Mouse (Mus musculus) megakaryocyte, adult 5-6 weeks (primary cell): ENCODE data around the gene Rtbdn. TPM values are rescaled to one million over a fixed set of nuclear protein-coding genes. Genes with fewer than 3 reads are reported as not detected.
"Not testable (repeated sequence)": the region's sequence is repeated elsewhere in the genome, so short reads cannot be mapped to it uniquely, and the experiment has no call there.

Source experiments
- ATAC-seq: 2 replicates; pipeline ENCODE4 v1.8.0; 2016; ENCODE audit warnings: mild to moderate bottlenecking, inconsistent platforms; ENCODE audit not compliant: poor library complexity, severe bottlenecking
- total RNA-seq, 2 experiments: library from RNA; stranded (forward) in 1 of 2; stranded (reverse) in 1 of 2; fragments of 153-499, 151-499 nt in 1 of 2; fragments of 221-1000, 200-1000 nt in 1 of 2; gene quantifications; 2 replicates each; pipeline versions ENCODE4 v1.2.3 to v1.2.4; 2015 to 2017

Gene Rtbdn
- not detected in 2 replicates for total RNA-seq (2015)
- not detected in 2 replicates for total RNA-seq (2017)

DNA sequence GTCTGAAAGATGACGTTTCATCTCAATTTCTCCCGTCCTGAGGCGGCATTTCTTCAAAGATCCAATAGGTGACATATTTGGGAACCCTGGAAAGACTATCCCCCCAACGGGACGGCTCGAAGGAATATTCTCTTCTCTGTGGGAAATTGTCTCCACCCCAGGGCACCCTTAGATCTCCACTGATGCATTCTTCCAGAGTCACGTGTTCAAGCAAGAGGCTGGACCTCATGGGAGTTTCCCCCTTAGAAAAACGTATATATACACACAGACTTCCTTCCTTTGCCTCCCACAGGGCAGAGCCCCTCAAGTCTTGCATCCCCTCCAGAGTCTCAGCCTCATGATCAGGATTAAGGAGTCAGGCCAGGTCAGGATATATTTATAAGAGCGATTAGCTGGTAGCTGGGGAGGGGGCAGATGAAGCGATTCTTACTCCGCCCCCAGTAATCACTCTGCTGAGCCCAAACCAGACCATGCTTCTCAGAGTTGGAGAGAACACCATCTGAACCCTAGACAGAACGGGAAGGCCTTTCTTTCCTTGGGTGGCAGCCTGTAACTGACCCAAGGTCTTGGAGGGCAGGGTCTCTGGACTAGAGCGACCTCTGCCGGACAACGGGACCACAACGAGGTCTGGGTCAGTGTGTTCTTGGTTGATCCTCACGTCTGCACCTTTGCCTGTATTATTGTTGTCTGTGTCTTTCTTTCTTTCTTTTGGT is at the start of gene Rtbdn:
Rtbdn (plus strand) TSS at position 464 of the 713 bp plus-strand sequence.
- ATAC-seq = peak; percentile 35; the same call in 1 of the 2 replicates

DNA sequence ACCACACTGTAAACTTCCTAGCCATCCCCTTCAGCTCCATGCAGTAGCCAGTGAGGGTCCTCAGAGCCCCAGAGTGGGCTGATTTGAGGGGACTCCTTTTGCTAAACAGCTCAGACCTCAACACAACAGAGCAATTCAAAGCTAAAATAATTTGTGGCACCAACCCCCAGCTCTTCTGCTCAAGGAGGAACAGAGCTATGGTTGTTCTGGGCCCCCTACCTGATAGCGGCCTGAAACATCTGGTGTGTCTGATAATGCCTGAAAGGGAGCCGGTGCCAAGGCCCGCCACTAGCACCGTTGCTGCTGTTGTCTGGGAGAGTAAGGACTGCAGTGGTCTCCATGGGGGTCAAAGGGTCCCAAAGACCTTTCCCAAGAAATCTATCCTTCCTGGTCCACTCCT is 45.7 kb upstream of the Rtbdn start:
- ATAC-seq = no peak

DNA sequence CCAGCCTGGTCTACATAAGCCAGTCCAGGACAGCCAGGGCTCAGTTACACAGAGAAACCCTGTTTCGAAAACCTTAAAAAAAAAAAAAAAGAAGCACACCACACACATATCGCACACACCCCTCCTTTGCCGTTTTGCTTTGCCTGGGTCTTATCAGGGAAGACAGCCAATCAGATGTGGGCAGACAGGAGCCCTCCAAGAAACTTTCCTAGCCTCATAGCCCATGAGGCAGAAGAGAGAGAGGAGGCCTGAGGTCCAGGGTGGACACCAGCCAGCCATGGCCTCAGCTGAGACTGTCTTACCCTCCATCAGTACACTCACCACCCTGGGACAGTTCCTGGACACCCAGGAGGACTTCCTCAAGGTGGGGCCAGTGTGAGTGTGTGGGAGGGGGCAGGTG is 45.0 kb upstream of the Rtbdn start, which contains the start of gene Klf1:
Klf1 (plus strand) TSS at position 177 of the 400 bp plus-strand sequence.
- ATAC-seq = no peak

DNA sequence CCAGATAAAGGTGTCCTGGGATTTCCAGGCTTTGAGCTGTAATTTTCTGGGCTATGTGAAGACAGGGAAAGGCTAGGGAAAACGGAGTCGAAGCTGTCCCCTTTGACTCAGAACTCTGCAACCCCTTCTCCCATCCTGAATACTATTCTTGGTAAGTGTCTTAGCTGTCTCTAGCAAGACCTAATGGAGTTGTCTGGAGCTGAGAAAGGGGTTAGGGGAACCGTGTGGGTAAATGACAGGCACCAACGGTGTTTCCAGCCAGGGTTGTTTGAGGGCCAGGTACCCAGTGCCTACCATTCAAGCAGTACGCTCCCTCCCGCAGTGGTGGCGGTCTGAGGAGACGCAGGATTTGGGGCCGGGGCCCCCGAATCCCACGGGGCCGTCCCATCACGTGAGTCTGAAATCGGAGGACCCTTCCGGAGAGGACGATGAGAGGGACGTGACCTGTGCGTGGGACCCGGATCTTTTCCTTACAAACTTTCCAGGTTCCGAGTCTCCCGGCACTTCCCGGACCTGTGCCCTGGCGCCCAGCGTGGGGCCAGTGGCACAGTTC is 44.3 kb upstream of the Rtbdn start:
- ATAC-seq = peak; percentile 1; the same call in 1 of the 2 replicates

GRCm38 (mm10) chr8:84902920-84903661 is 43.7 kb upstream of the Rtbdn start:
- peak; percentile 94 for ATAC-seq

GRCm38 (mm10) chr8:84904351-84904750 is 42.4 kb upstream of the Rtbdn start:
- no peak for ATAC-seq

DNA sequence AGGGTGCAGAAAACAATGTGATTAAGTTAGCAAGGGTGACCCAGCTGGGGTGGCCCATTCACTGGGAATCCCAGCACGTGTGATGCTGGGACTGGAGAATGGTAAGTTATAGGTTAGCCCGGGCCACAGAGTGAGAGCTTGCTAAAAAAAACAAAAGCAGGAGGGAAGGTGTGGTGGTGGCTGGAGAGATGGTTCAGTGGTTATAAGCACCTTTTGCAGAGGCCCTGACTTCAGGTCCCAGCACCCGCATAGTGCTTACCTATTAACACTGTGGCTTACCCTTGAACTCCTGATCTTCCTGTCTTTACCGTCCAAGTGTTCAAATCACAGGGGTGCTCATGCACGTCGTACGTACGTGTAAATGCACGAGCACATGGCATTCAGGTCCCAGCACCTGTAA is 39.8 kb upstream of the Rtbdn start:
- ATAC-seq = no peak

DNA sequence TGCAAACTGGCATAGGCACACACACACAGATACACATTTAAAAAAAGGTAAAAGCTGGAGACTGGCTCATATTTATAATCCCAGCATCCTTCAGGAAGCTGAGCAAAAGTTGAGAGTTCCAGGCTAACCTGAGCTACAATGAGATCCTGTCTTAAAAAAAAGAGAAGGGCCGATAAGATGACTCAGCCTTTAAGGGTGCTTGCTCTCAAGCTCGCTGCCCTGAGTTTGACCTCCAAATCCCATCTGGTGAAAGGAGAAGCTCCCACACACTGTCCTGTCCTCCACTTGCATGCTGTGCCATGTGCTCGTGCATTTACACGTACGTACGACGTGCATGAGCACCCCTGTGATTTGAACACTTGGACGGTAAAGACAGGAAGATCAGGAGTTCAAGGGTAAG is 39.3 kb upstream of the Rtbdn start:
- no peak for ATAC-seq

GRCm38 (mm10) chr8:84907979-84908378 is 38.8 kb upstream of the Rtbdn start:
- not testable (repeated sequence) for ATAC-seq

- ATAC-seq = peak; percentile 91
Measured at GRCm38 (mm10) chr8:84908421-84909161, 38.2 kb upstream of the Rtbdn start, which contains the start of gene Dnase2a. Gene Dnase2a, plus strand, starts transcription at chr8:84908560.

DNA sequence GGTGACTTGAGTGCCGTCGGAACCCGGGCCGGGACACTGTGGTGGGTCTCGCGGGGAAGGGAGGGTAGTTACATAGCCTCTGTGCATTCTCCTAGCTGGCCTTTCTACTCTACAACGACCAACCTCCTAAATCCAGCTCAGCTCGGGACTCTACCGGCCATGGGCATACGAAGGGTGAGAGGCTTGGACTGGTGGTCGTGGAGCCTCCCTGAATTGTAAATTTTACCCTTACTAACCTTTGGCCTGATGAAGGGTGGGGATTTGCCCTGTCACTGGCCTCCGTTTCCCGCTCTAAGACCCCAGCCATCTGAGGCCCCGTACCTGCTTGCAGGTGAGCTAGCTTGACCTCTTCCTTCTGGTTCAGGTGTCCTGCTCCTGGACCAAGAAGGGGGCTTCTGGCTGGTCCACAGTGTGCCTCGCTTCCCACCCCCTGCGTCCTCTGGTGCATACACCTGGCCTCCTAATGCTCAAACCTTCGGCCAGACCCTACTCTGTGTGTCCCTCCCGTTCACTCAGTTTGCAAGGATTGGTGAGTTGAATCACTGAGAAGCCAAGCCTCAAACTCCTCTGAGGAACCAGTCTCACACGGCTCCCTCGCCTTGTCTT is 37.5 kb upstream of the Rtbdn start:
- ATAC-seq = no peak

- ATAC-seq = no peak
Measured at GRCm38 (mm10) chr8:84909949-84910348, 36.8 kb upstream of the Rtbdn start.

DNA sequence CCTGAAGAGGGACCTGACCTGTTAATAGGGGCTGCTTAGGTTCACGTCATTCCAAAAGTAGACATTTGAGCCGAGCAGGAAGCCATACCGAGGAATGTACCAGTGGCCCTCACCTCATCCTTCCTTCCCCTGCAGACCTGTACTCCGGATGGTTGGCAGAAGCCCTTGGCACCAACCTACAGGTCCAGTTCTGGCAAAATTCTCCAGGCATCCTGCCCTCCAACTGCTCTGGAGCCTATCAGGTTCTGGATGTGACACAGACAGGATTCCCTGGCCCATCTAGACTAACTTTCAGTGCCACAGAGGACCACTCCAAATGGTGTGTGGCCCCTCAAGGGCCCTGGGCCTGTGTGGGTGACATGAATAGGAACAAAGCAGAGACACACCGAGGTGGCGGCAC is 36.2 kb upstream of the Rtbdn start:
- ATAC-seq = no peak

- ATAC-seq = no peak
Measured at GRCm38 (mm10) chr8:84911854-84912253, 34.9 kb upstream of the Rtbdn start.

DNA sequence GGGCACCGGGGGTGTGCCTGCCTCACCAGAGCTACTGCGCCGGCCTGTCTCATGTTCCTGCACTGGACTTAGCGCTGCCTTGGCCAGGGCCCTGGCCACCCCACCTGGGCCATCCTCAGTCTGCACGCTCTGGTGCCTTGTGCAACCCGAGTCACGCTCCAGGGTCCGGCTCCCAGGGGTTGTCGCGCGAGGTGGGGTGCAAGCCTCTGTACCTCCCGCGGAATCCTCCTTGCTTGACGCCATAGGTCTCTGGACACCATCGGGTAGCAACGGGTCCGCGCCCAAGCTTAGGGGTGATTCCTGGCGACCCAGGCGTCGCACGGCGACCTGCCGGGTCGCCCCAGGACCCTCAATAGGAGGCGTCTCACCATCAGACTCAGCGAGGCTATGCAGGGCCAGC is 34.4 kb upstream of the Rtbdn start:
- ATAC-seq = no peak

GRCm38 (mm10) chr8:84912895-84913501 is 33.8 kb upstream of the Rtbdn start:
- peak; percentile 49 for ATAC-seq

- peak; percentile 31; the same call in 1 of the 2 replicates for ATAC-seq
Measured at GRCm38 (mm10) chr8:84913502-84913900, 33.3 kb upstream of the Rtbdn start.

GRCm38 (mm10) chr8:84913960-84914359 is 32.8 kb upstream of the Rtbdn start:
- peak; percentile 30 for ATAC-seq

DNA sequence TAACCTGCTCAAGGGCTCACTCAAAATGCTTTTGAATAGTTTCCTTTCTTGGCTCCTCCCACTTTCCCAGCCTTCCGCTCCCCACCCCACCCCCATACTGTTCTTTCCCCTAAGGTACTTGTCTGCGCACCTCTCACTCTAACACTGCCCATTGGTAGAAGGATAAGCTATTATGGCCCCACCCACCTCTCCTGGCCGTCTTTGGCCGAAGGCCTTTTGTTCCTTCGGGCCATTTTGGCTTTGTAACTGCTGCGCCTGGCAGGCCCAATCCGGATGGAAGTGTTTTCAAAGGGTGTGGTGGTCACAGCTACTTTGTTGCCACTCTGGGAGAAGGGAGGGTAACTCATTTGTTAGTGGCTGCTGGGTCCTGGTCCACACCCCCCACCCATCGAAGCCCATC is 31.5 kb upstream of the Rtbdn start:
- ATAC-seq = no peak

DNA sequence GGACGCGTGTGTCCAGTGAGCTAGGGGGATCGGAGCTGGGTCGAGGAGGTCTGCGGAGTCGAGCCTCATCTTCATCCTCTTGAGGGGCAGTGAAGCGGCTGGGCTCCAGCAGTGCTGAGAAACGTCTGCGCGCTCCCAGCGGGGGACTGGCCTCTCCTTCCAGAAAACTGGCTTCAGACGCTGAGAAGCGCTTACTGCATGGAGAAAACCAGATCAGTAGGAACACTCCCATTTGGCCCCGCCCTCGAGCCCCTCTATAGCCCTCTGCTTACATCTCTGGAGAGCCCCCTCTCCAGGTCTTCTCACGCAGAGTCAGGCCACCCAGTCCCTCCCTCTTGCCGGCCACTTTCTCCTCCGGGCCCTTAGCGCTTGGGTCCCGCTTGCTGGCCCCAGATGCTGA is 29.0 kb upstream of the Rtbdn start:
- no peak for ATAC-seq
